9 mouse cellular contexts compared by ENCODE assay signal in genomic region chr7:136082253-136082867, GRCm38 (mm10).
DNase-seq lines count a peak whose midpoint lies in the region; ATAC-seq and TF ChIP-seq lines count a peak whose summit lies in the region.
"Had no signal": no experiment of that assay in that cellular context is flagged by ENCODE, and none has a peak within 500 bp of the region (broad histone marks: within the 10 kb centered on the region; RNA-seq: fewer than 3 reads in every experiment).

No protein-coding gene starts in this region.

- TF ChIP-seq CTCF in layer of hippocampus, adult 2 months (conservative IDR thresholded peaks at IDR 0.05): no peak

- 52% methylated on average over 4 of the region's 4 CpGs for WGBS in forebrain, embryonic 16.5 days
- WGBS in midbrain, embryonic 14.5 days: 74% methylated on average over 4 of the region's 4 CpGs

- H3K9ac ChIP-seq in forebrain, embryonic 16.5 days (replicated peaks; ENCODE audit: low read depth, low read length): no peak overlapping the region
- H3K9ac ChIP-seq in midbrain, embryonic 14.5 days (replicated peaks; ENCODE audit: low read length): no peak overlapping the region

- no peak overlapping the region; the same call in 1 of the 2 replicates for H3K27ac ChIP-seq in forebrain, embryonic 16.5 days (ENCODE audit: low read length)
- H3K27ac ChIP-seq in layer of hippocampus, adult 2 months: peak overlapping the region; percentile 75
- peak overlapping the region; percentile 69 for H3K27ac ChIP-seq in midbrain, embryonic 14.5 days (replicated peaks; ENCODE audit: low read depth, low read length)

- peak; percentile 36 for DNase-seq in layer of hippocampus, adult 11-12 months (ENCODE audit: low spot score)
- no peak for DNase-seq in layer of hippocampus, adult 9-10 months (ENCODE audit: low spot score)
- peak; percentile 34 to 48 for DNase-seq in layer of hippocampus, adult 2 months (ENCODE audit: low spot score in 2 of 2)
- no peak for DNase-seq in midbrain, embryonic 14.5 days
- no peak for DNase-seq in kidney, postnatal 4 days
- no peak for DNase-seq in kidney, adult 11 months
- DNase-seq: spleen, adult 18-20 months had no signal

- H3K36me3 ChIP-seq in forebrain, embryonic 16.5 days (ENCODE audit: control insufficient read depth, insufficient read depth): no peaks in the 10 kb centered on the region
- no peaks in the 10 kb centered on the region for H3K36me3 ChIP-seq in midbrain, embryonic 14.5 days (ENCODE audit: control insufficient read depth, insufficient read depth, low read length)

- H3K27me3 ChIP-seq in forebrain, embryonic 16.5 days (replicated peaks; ENCODE audit: control insufficient read depth, insufficient read depth, low read length): no peaks in the 10 kb centered on the region
- H3K27me3 ChIP-seq in midbrain, embryonic 14.5 days (ENCODE audit: control insufficient read depth, insufficient read depth, low read length): no peaks in the 10 kb centered on the region

- no peak overlapping the region for H3K4me3 ChIP-seq in forebrain, embryonic 16.5 days (replicated peaks; ENCODE audit: low read length)
- H3K4me3 ChIP-seq in layer of hippocampus, adult 2 months: no peak overlapping the region
- no peak overlapping the region for H3K4me3 ChIP-seq in midbrain, embryonic 14.5 days (replicated peaks; ENCODE audit: low read depth, low read length)

- H3K9me3 ChIP-seq in forebrain, embryonic 16.5 days (ENCODE audit: control insufficient read depth, low read length): no peaks in the 10 kb centered on the region
- H3K9me3 ChIP-seq in midbrain, embryonic 14.5 days (ENCODE audit: control insufficient read depth, low read length): no peaks in the 10 kb centered on the region

- ATAC-seq in forebrain, embryonic 16.5 days: peak; percentile 59
- ATAC-seq in midbrain, embryonic 14.5 days (ENCODE audit: low FRiP score, low TSS enrichment): no peak
- ATAC-seq in megakaryocyte progenitor cell, adult 5-6 weeks (replicated peaks; ENCODE audit: poor library complexity): no peak

- peaks cover 34% of the 10 kb centered on the region for H3K4me1 ChIP-seq in forebrain, embryonic 16.5 days (replicated peaks; ENCODE audit: control insufficient read depth, insufficient read depth, low read length)
- peaks cover 35% of the 10 kb centered on the region for H3K4me1 ChIP-seq in midbrain, embryonic 14.5 days (ENCODE audit: control insufficient read depth, insufficient read depth, low read length)

- H3K4me2 ChIP-seq in forebrain, embryonic 16.5 days (ENCODE audit: low read length): no peak overlapping the region
- H3K4me2 ChIP-seq in midbrain, embryonic 14.5 days (ENCODE audit: low read length): no peak overlapping the region

Comparison
In these comparisons a context has a peak if more than half of its experiments do, and no peak if none do; other contexts are left out.
1. DNase-seq: peak in layer of hippocampus, adult 11-12 months (single experiment) and layer of hippocampus, adult 2 months (2 of 2); none in layer of hippocampus, adult 9-10 months (single experiment), midbrain, embryonic 14.5 days (single experiment), kidney, postnatal 4 days (0 of 2) and kidney, adult 11 months (single experiment).